Mouse (Mus musculus) testis, adult 2 months (tissue): ENCODE measurements around the gene Nans.

Experiments used
- CTCF ChIP-seq: fragments of 200-500 bp; IDR thresholded peaks from 2 replicates; pipeline ENCODE4 v1.5.1; 2012; ENCODE audit warnings: low read depth, mild to moderate bottlenecking, inconsistent platforms, low read length, moderate library complexity; ENCODE audit not compliant: control insufficient read depth, insufficient read depth, insufficient replicate concordance
- POLR2A ChIP-seq: fragments of 200-500 bp; IDR thresholded peaks from 2 replicates; pipeline ENCODE4 v1.6.1; 2012; ENCODE audit warnings: low read depth, mild to moderate bottlenecking, inconsistent platforms, low read length, moderate library complexity; ENCODE audit not compliant: control insufficient read depth

DNA sequence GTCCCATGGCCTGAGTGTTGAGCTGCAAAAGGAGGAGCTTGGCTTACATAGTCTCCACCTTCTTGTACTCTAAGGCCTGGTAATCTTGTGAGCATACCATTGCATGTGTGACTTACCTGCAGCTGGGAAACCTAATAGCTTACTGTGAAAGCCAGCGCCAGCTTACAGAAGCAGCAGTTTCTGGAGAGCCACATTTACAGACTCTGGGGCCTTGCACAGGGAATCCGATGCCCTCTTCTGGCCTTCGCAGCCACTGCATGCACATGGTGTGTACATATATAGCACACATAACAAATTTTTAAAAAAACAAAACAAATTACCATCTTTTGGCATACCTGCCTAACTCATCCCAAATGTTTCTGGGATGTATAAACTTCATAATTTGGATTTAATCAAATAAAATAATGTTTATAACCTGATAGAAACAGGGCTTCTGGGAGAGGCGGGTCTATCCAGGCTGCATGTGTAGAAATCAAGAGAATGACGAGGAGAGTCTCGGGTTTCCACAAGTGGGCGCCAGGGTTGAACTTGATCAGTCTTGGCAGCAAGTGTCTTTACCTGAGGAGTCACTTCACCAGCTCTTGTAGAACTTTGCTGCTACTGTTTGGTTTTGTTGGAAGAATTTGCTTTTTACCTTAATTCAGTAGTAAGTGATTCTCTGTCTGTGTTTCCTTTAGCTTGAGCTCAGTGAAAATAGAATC lies 25.8 kb upstream of the Nans start:
- TF ChIP-seq POLR2A: no peak
- TF ChIP-seq CTCF: no peak
